Mouse (Mus musculus): ENCODE results near the gene Aox2. TPM values are rescaled to one million over a fixed set of nuclear protein-coding genes. Genes with fewer than 3 reads are reported as not detected.

The Aox2 gene
- polyA plus RNA-seq, 1 experiment, result 0.01 TPM

DNA sequence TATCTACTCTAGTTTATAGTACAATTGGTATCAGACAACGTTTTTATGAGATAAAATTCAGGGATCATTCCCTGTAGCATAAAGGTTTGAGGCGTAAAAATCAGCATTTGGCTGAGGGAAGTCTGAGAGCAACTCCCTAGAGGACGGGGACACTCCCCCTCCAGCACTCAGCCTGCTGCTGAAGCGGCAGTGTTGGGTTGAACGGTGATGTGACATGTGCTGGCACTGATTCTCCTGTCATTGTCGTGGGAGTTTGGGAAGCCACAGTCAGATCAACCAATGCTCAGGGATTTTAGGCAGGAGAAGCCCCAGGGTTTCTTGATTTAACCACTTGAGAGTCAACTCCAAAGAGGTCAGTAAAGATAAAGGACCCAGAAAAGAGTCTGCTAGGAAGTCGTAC is 6.4 kb downstream of the Aox2 start:
- 56% methylated on average over 7 of the region's 7 CpGs for WGBS
- no peaks in the 10 kb centered on the region for H3K4me1 ChIP-seq (ENCODE audit: control insufficient read depth, insufficient read depth, insufficient read length, low read length)
- TF ChIP-seq CTCF (IDR thresholded peaks at IDR 0.05; ENCODE audit: extremely low read depth, insufficient read length, insufficient replicate concordance, low read depth, low read length) (no peak), POLR2A (IDR thresholded peaks at IDR 0.05; ENCODE audit: low read depth, low read length) (no peak)
- no peak overlapping the region for H3K4me3 ChIP-seq (ENCODE audit: low read depth, low read length)
- H3K27me3 ChIP-seq (ENCODE audit: control insufficient read depth, insufficient read depth, low read length), result 0 out of 2 replicates have a peak, but pooled peaks cover under 1% of the 10 kb centered on the region
- no peaks in the 10 kb centered on the region for H3K36me3 ChIP-seq (ENCODE audit: control insufficient read depth, insufficient read depth, low read length)
- no peak overlapping the region for H3K27ac ChIP-seq (ENCODE audit: insufficient read depth, low read depth, low read length)

GRCm38 (mm10) chr1:58288091-58288490 is 10.0 kb downstream of the Aox2 start:
- Histone ChIP-seq H3K27ac (ENCODE audit: insufficient read depth, low read depth, low read length) (no peak overlapping the region), H3K36me3 (ENCODE audit: control insufficient read depth, insufficient read depth, low read length) (no peaks in the 10 kb centered on the region), H3K4me3 (ENCODE audit: low read depth, low read length) (no peak overlapping the region), H3K4me1 (ENCODE audit: control insufficient read depth, insufficient read depth, insufficient read length, low read length) (peaks cover 3% of the 10 kb centered on the region; the same call in 1 of the 2 replicates), H3K27me3 (ENCODE audit: control insufficient read depth, insufficient read depth, low read length) (peaks cover 7% of the 10 kb centered on the region)
- no peak for TF ChIP-seq CTCF (IDR thresholded peaks at IDR 0.05; ENCODE audit: extremely low read depth, insufficient read length, insufficient replicate concordance, low read depth, low read length)
- no peak for TF ChIP-seq POLR2A (IDR thresholded peaks at IDR 0.05; ENCODE audit: low read depth, low read length)
- WGBS, result 78% methylated on average over 3 of the region's 3 CpGs

DNA sequence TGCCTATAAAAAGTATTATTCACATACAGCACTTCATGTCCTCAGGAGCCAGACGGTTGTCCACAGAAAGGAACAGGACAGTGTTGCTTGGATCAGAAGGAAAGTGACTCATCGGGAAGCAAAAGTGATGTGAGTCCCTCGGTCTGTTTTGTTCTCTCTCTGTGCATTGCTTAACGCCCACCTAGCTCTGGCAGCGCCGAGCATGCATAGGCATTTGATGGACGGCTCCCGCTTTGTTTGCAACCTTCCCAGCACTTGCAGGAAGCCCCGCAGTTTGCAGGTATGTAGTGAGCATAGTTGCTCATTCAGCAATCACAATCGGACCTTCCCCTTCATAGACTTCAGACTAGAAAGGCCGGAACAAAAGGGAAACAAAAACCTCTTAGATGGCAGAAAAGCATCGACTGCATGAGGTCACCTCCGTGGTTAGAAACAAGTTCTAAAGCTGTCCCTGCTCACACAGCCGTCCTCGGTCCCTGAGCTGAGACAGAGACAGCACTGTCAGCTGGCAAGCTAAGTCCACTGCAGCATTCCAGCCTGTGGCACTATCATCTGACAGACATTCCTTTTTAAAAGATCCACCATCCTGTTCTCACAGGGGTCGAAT is 11.8 kb downstream of the Aox2 start:
- Histone ChIP-seq H3K27me3 (ENCODE audit: control insufficient read depth, insufficient read depth, low read length) (peaks cover 7% of the 10 kb centered on the region), H3K4me3 (ENCODE audit: low read depth, low read length) (peak overlapping the region; percentile 18; the same call in 1 of the 2 replicates), H3K4me1 (ENCODE audit: control insufficient read depth, insufficient read depth, insufficient read length, low read length) (peaks cover 3% of the 10 kb centered on the region; the same call in 1 of the 2 replicates), H3K27ac (ENCODE audit: insufficient read depth, low read depth, low read length) (no peak overlapping the region), H3K36me3 (ENCODE audit: control insufficient read depth, insufficient read depth, low read length) (no peaks in the 10 kb centered on the region)
- WGBS, result 34% methylated on average over 16 of the region's 16 CpGs
- TF ChIP-seq CTCF (IDR thresholded peaks at IDR 0.05; ENCODE audit: extremely low read depth, insufficient read length, insufficient replicate concordance, low read depth, low read length) (no peak), POLR2A (IDR thresholded peaks at IDR 0.05; ENCODE audit: low read depth, low read length) (no peak)

DNA sequence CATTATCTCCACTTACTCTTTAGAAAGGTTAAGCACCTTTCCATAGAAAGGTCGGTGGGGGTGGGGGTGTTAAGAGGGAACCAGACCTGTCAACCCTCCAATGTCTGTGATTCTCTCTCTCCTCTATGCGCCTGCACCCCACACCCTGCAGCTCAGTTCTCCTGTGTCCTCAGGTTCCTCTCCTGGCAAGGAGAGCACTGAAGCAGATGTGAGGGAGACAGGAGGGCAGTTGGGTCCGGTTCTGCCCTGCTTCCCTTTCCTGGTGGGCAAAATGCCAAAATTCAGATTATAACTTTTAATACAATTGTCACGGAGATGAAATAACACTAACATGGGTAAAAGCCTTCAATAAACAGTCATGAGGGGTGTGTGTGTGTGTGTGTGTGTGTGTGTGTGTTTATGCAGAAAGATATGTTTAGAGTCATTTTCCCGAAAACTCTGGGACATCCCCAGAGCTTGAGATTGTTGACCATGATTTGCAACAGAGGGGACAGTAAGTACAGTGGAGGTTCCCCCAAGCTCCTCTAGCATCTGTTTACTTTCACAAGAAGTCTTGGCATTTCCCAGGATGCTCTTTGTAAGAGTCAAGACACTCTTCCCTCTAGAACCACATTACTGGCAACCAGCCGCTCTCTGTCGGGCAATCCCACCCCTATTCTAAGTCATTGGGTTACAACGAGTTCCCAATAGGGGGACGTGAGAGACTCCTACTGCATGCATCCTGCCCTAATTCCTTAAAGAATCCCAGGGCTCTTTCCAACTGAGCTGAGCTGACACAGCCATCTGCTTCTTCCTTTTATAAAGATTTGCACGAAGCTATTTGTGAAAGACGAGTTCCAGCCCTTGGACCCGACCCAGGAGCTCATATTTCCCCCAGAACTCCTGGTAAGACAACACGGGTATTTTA is 13.5 kb downstream of the Aox2 start:
- H3K27ac ChIP-seq (ENCODE audit: insufficient read depth, low read depth, low read length), result no peak overlapping the region
- no peak overlapping the region for H3K4me3 ChIP-seq (ENCODE audit: low read depth, low read length)
- WGBS, result 37% methylated on average over 13 of the region's 13 CpGs
- TF ChIP-seq POLR2A (IDR thresholded peaks at IDR 0.05; ENCODE audit: low read depth, low read length) (no peak), CTCF (IDR thresholded peaks at IDR 0.05; ENCODE audit: extremely low read depth, insufficient read length, insufficient replicate concordance, low read depth, low read length) (no peak)
- H3K4me1 ChIP-seq (ENCODE audit: control insufficient read depth, insufficient read depth, insufficient read length, low read length), result peaks cover 3% of the 10 kb centered on the region; the same call in 1 of the 2 replicates
- H3K27me3 ChIP-seq (ENCODE audit: control insufficient read depth, insufficient read depth, low read length), result peaks cover 7% of the 10 kb centered on the region
- no peaks in the 10 kb centered on the region for H3K36me3 ChIP-seq (ENCODE audit: control insufficient read depth, insufficient read depth, low read length)

- H3K36me3 ChIP-seq (ENCODE audit: control insufficient read depth, insufficient read depth, low read length), result no peaks in the 10 kb centered on the region
- H3K27ac ChIP-seq (ENCODE audit: insufficient read depth, low read depth, low read length), result no peak overlapping the region
- H3K27me3 ChIP-seq (ENCODE audit: control insufficient read depth, insufficient read depth, low read length), result peaks cover 7% of the 10 kb centered on the region
- H3K4me1 ChIP-seq (ENCODE audit: control insufficient read depth, insufficient read depth, insufficient read length, low read length), result peaks cover 3% of the 10 kb centered on the region; the same call in 1 of the 2 replicates
- no peak for TF ChIP-seq POLR2A (IDR thresholded peaks at IDR 0.05; ENCODE audit: low read depth, low read length)
- TF ChIP-seq CTCF (IDR thresholded peaks at IDR 0.05; ENCODE audit: extremely low read depth, insufficient read length, insufficient replicate concordance, low read depth, low read length), result no peak
- H3K4me3 ChIP-seq (ENCODE audit: low read depth, low read length), result no peak overlapping the region
- WGBS, result 73% methylated on average over 5 of the region's 5 CpGs
Measured at GRCm38 (mm10) chr1:58294730-58295129, 16.6 kb downstream of the Aox2 start.

DNA sequence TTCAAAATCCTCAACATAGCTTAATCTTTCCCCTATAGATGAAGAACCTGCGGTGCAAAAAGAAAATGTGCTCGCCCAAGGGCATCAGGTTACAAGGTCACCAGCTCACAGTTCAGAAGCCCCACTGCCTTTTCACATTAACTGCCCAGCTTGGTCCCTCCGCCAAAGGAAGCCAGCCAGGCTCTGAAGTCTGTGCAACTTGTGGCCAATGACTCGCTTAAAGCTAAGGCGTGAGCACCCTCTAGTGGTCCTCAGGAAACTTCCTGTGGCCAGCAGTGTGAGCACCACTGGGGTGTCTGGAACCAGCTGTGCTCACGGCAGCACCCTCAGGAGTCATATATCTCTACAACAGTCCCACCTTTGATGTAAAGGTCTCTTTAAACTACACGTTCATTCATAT is 18.2 kb downstream of the Aox2 start:
- H3K27me3 ChIP-seq (ENCODE audit: control insufficient read depth, insufficient read depth, low read length), result no peaks in the 10 kb centered on the region
- WGBS, result 11% methylated on average over 7 of the region's 7 CpGs
- no peak for TF ChIP-seq POLR2A (IDR thresholded peaks at IDR 0.05; ENCODE audit: low read depth, low read length)
- peak; percentile 86; the same call in 1 of the 2 replicates for TF ChIP-seq CTCF (IDR thresholded peaks at IDR 0.05; ENCODE audit: extremely low read depth, insufficient read length, insufficient replicate concordance, low read depth, low read length)
- no peak overlapping the region for H3K4me3 ChIP-seq (ENCODE audit: low read depth, low read length)
- no peak overlapping the region for H3K27ac ChIP-seq (ENCODE audit: insufficient read depth, low read depth, low read length)
- H3K36me3 ChIP-seq (ENCODE audit: control insufficient read depth, insufficient read depth, low read length), result no peaks in the 10 kb centered on the region
- H3K4me1 ChIP-seq (ENCODE audit: control insufficient read depth, insufficient read depth, insufficient read length, low read length), result peaks cover 4% of the 10 kb centered on the region; the same call in 1 of the 2 replicates

DNA sequence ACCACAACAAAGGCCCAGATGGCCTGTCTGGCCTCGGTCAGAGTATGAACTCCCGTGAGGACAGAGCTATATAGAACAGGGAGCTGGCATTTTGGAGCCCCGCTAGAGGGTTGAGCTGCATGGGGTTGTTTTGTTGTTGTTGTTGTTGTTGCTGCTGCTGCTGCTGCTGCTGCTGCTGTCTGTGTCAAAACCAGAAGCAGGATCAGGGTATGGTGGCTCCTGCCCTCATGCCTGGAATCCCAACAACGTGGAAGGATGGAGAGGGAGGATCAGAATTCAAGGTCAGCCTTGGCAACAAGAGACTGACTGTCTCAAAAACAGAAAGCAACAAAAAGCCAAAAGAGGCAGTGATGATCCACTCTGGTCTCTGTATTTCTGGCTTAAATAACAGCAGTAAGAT is 18.7 kb downstream of the Aox2 start:
- WGBS, result 67% methylated on average over 4 of the region's 4 CpGs
- Histone ChIP-seq H3K4me1 (ENCODE audit: control insufficient read depth, insufficient read depth, insufficient read length, low read length) (peaks cover 2% of the 10 kb centered on the region; the same call in 1 of the 2 replicates), H3K4me3 (ENCODE audit: low read depth, low read length) (no peak overlapping the region), H3K27me3 (ENCODE audit: control insufficient read depth, insufficient read depth, low read length) (no peaks in the 10 kb centered on the region), H3K27ac (ENCODE audit: insufficient read depth, low read depth, low read length) (no peak overlapping the region), H3K36me3 (ENCODE audit: control insufficient read depth, insufficient read depth, low read length) (no peaks in the 10 kb centered on the region)
- no peak for TF ChIP-seq CTCF (IDR thresholded peaks at IDR 0.05; ENCODE audit: extremely low read depth, insufficient read length, insufficient replicate concordance, low read depth, low read length)
- no peak for TF ChIP-seq POLR2A (IDR thresholded peaks at IDR 0.05; ENCODE audit: low read depth, low read length)
